Mouse (Mus musculus): ENCODE results near the gene Gm21953. TPM values are rescaled to one million over a fixed set of nuclear protein-coding genes. Genes with fewer than 3 reads are reported as not detected.

The Gm21953 gene
- not detected in 2 replicates for polyA plus RNA-seq (2015; fragmentation: Nextera tagmentation; extraction: Ambion mirVana)

GRCm38 (mm10) chr4:42293967-42294366 lies at the start of gene Gm21953:
Gene Gm21953 (plus strand): TSS chr4:42294267.

GRCm38 (mm10) chr4:42255467-42255866 lies 38.6 kb upstream of the Gm21953 start, which contains the start of gene Ccl21b:
Gene Ccl21b (plus strand): TSS chr4:42255767.

GRCm38 (mm10) chr4:42318034-42318433 lies 24.0 kb downstream of the Gm21953 start, which contains the start of gene Fam205a3:
Gene Fam205a3 (plus strand): TSS chr4:42318334.

Other genes with a start within 250 kb of the Gm21953 start
- not detected in 2 replicates for gene Gm3893, start 203.1 kb upstream of the Gm21953 start, polyA plus RNA-seq (2015; fragmentation: Nextera tagmentation; extraction: Ambion mirVana)
- gene Gm13304, start 179.4 kb upstream of the Gm21953 start, polyA plus RNA-seq (2015; fragmentation: Nextera tagmentation; extraction: Ambion mirVana), result 8.6 and 12.2 TPM in 2 replicates
- not detected in 2 replicates for gene Gm13306, start 140.8 kb upstream of the Gm21953 start, polyA plus RNA-seq (2015; fragmentation: Nextera tagmentation; extraction: Ambion mirVana)
- 0.22 and 0.38 TPM in 2 replicates for gene Gm13305, start 125.7 kb upstream of the Gm21953 start, polyA plus RNA-seq (2015; fragmentation: Nextera tagmentation; extraction: Ambion mirVana)
- not detected in 2 replicates for gene Gm10600, start 53.6 kb upstream of the Gm21953 start, polyA plus RNA-seq (2015; fragmentation: Nextera tagmentation; extraction: Ambion mirVana)
- gene Ccl21b, start 38.5 kb upstream of the Gm21953 start, polyA plus RNA-seq (2015; fragmentation: Nextera tagmentation; extraction: Ambion mirVana), result not detected in 2 replicates
- not detected in 2 replicates for gene Fam205a3, start 24.1 kb downstream of the Gm21953 start, polyA plus RNA-seq (2015; fragmentation: Nextera tagmentation; extraction: Ambion mirVana)
- not detected in 2 replicates for gene Gm21586, start 145.1 kb downstream of the Gm21953 start, polyA plus RNA-seq (2015; fragmentation: Nextera tagmentation; extraction: Ambion mirVana)
- 0.06 TPM in 1 of 2 replicates, not detected in the other for gene Gm2163, start 172.5 kb downstream of the Gm21953 start, polyA plus RNA-seq (2015; fragmentation: Nextera tagmentation; extraction: Ambion mirVana)
- not detected in 2 replicates for gene Fam205a2, start 233.9 kb downstream of the Gm21953 start, polyA plus RNA-seq (2015; fragmentation: Nextera tagmentation; extraction: Ambion mirVana)